Mouse (Mus musculus) neural tube, embryonic 12.5 days (tissue): ENCODE measurements at regions not wholly inside any gene's neighbourhood (a gene's known extent, or its start where the extent isn't known, plus 50 kb on each side); places are given as distances from the start of the nearest gene placed in this dataset.

ENCODE experiments used
- ATAC-seq: fragments of 200-750 bp; cut with Nextera tagmentation; 2 replicates; pipeline ENCODE4 v1.8.0; 2017; ENCODE audit warnings: low read depth, mild to moderate bottlenecking, moderate TSS enrichment, moderate library complexity; ENCODE audit not compliant: low FRiP score
- H3K27ac ChIP-seq: fragments of 300-500 bp; sonication (generic); 2 replicates; pipeline ENCODE4 v1.5.1; 2016
- H3K27me3 ChIP-seq: fragments of 300-500 bp; sonication (generic); replicated peaks from 2 replicates; pipeline ENCODE4 v1.6.1; 2016; ENCODE audit warnings: mild to moderate bottlenecking
- H3K36me3 ChIP-seq: fragments of 300-500 bp; sonication (generic); 2 replicates; pipeline ENCODE4 v1.6.1; 2016; ENCODE audit warnings: mild to moderate bottlenecking
- H3K4me1 ChIP-seq: fragments of 300-500 bp; sonication (generic); 2 replicates; pipeline ENCODE4 v1.6.1; 2016
- H3K4me2 ChIP-seq: fragments of 300-500 bp; sonication (generic); replicated peaks from 2 replicates; pipeline ENCODE4 v1.6.1; 2016; ENCODE audit warnings: mild to moderate bottlenecking
- H3K4me3 ChIP-seq: fragments of 300-500 bp; sonication (generic); 2 replicates; pipeline ENCODE4 v1.5.1; 2016
- H3K9ac ChIP-seq: fragments of 300-500 bp; sonication (generic); 2 replicates; pipeline ENCODE4 v1.6.1; 2016; ENCODE audit warnings: mild to moderate bottlenecking
- H3K9me3 ChIP-seq: fragments of 300-500 bp; sonication (generic); 2 replicates; pipeline ENCODE4 v1.6.1; 2016; ENCODE audit warnings: mild to moderate bottlenecking
- WGBS: fragments of 180-500 bp; shearing (Covaris S2); methylation state at CpG from one replicate; pipeline ENCODE4 v1.1.7; 2016; 5-methylcytosine and 5-hydroxymethylcytosine counted together

DNA sequence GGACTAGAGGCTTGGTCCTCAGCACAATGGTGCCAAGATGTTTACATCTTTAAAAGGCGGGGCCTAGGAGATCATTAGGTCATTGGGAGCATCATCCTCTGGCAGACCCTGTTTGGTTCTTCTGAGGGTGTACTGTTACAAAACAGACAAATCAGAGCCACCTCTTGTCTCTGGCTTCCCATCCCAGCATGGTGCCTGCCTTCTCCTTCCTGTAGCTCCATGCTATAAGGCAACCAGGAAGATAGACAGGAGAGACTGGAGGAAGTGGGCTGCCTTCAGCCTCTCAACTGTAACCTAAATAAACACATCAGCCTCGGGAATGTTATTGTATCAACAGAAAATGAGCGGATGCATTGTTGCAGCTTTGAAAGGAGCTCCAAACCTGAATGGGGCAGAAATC, 529.8 kb upstream of the Gm765 start:
- Histone ChIP-seq H3K9ac (no peak overlapping the region), H3K36me3 (no peaks in the 10 kb centered on the region), H3K4me1 (no peaks in the 10 kb centered on the region), H3K4me2 (no peak overlapping the region), H3K27me3 (no peaks in the 10 kb centered on the region), H3K27ac (no peak overlapping the region), H3K4me3 (no peak overlapping the region), H3K9me3 (no peaks in the 10 kb centered on the region)
- 64% methylated on average over 3 of the region's 3 CpGs for WGBS
- no peak for ATAC-seq

DNA sequence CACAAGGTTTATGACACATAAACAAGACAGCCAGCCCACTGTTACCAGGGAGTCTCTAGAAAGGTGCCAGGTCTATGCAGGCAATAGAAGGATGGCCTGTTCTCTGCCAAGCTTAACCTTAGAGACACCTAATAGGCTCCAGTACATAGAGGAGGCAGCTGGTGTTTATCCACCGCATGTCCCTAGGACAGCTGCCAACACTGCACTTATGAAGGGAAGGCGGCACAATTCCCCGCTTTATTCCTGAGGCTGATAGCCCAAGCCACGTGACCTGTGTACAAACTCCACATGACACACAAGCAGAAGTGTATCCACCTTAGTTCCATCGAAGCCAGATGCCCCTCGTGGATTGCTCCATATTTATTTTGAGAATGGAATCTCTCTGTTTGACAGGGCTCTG, 527.2 kb upstream of the Gm765 start:
- no peaks in the 10 kb centered on the region for H3K27me3 ChIP-seq
- 83% methylated on average over 6 of the region's 6 CpGs for WGBS
- no peaks in the 10 kb centered on the region for H3K4me1 ChIP-seq
- no peaks in the 10 kb centered on the region for H3K36me3 ChIP-seq
- H3K4me3 ChIP-seq: no peak overlapping the region
- H3K27ac ChIP-seq: no peak overlapping the region
- H3K9ac ChIP-seq: no peak overlapping the region
- H3K4me2 ChIP-seq: no peak overlapping the region
- no peaks in the 10 kb centered on the region for H3K9me3 ChIP-seq
- ATAC-seq: no peak

DNA sequence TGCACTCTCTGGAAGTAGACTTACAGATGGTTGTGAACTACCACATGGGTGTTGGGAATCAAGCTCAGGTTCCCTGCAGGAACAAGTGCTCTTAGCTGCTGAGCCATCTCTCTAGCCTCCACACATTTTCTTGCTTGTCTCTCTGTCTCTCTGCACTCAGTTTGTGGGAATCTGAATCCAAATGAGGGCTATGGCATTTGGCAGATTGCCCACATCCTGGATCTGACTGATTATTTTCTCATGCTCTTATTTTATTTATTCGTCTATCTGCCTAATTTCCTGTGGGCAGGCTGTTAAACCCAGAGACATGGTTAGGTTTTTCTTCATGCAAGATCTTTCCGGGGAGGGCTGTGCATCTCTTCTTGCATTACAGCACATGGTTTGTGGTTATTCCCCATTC, 521.8 kb upstream of the Gm765 start:
- Histone ChIP-seq H3K27ac (no peak overlapping the region), H3K36me3 (no peaks in the 10 kb centered on the region), H3K4me2 (no peak overlapping the region), H3K9ac (no peak overlapping the region), H3K27me3 (no peaks in the 10 kb centered on the region), H3K9me3 (no peaks in the 10 kb centered on the region), H3K4me1 (no peaks in the 10 kb centered on the region), H3K4me3 (no peak overlapping the region)
- no peak for ATAC-seq
- 86% methylated on average over 2 of the region's 2 CpGs for WGBS

DNA sequence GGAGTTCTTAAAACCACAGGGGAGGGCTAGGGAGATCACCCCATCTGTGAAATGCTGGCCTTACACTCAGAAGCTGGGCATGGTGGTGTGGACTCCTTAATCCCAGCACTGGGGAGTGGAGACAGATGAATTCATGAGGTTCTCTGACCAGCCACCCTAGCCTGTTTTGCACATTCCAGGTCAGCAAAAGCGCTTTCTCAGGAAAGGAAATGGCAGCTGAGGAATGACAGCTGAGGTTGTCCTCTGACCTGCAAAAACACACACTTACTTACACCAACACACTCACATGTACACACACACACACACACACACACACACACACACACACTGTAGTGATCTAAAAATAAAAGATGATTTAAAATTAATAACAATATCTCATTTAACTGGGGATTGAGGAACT, 513.4 kb upstream of the Gm765 start:
- 94% methylated on average over 1 of the region's 1 CpGs for WGBS
- ATAC-seq: no peak
- Histone ChIP-seq H3K4me1 (no peaks in the 10 kb centered on the region), H3K9ac (no peak overlapping the region), H3K27ac (no peak overlapping the region), H3K36me3 (no peaks in the 10 kb centered on the region), H3K4me3 (no peak overlapping the region), H3K27me3 (no peaks in the 10 kb centered on the region), H3K9me3 (no peaks in the 10 kb centered on the region), H3K4me2 (no peak overlapping the region)

DNA sequence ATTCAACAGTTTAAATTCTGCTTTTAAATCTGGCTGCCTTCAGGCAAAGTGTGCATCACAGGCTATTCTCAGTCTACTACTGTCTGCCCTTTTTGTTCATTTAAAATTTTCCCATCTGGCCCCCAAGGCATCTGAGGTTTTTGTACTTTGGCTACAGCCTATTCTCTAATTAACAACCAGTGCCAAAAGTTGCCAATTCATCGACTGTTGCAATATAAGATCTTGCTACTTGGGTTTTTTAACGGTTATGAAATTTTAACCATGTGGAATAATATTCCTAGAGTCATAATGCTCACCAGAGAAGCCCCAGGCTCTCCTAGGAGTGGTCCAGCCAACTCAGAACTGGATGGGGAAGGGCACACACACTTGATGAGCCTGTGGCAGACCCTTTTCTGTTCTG, 508.4 kb upstream of the Gm765 start:
- WGBS: 84% methylated on average over 2 of the region's 2 CpGs
- no peaks in the 10 kb centered on the region for H3K36me3 ChIP-seq
- H3K9me3 ChIP-seq: no peaks in the 10 kb centered on the region
- ATAC-seq: no peak
- H3K4me1 ChIP-seq: no peaks in the 10 kb centered on the region
- no peak overlapping the region for H3K4me2 ChIP-seq
- no peak overlapping the region for H3K9ac ChIP-seq
- no peak overlapping the region for H3K4me3 ChIP-seq
- no peaks in the 10 kb centered on the region for H3K27me3 ChIP-seq
- H3K27ac ChIP-seq: no peak overlapping the region

DNA sequence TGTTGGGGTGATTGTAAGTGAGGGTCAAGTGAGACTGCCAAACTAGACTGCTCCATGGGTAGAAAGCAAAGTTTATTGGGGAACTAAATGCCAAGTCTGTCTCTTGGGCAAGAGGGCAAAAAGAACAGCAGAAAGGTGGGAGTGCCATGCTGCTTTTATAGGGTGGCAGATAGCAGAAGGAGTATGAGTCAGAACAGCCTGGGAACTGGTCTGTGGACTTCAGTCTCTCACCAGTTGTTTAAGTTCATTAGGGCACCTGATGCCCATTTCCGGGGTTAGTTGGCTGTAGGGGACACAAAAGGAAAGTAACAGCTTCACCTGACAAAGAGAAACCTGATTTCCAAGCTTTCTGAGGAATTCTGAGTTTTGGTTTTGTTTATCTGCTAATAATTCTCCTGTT, 506.3 kb upstream of the Gm765 start:
- ATAC-seq: no peak
- Histone ChIP-seq H3K4me3 (no peak overlapping the region), H3K36me3 (no peaks in the 10 kb centered on the region), H3K9ac (no peak overlapping the region), H3K27ac (no peak overlapping the region), H3K9me3 (no peaks in the 10 kb centered on the region), H3K4me2 (no peak overlapping the region), H3K27me3 (no peaks in the 10 kb centered on the region), H3K4me1 (no peaks in the 10 kb centered on the region)
- 90% methylated on average over 1 of the region's 1 CpGs for whole genome bisulfite sequencing

DNA sequence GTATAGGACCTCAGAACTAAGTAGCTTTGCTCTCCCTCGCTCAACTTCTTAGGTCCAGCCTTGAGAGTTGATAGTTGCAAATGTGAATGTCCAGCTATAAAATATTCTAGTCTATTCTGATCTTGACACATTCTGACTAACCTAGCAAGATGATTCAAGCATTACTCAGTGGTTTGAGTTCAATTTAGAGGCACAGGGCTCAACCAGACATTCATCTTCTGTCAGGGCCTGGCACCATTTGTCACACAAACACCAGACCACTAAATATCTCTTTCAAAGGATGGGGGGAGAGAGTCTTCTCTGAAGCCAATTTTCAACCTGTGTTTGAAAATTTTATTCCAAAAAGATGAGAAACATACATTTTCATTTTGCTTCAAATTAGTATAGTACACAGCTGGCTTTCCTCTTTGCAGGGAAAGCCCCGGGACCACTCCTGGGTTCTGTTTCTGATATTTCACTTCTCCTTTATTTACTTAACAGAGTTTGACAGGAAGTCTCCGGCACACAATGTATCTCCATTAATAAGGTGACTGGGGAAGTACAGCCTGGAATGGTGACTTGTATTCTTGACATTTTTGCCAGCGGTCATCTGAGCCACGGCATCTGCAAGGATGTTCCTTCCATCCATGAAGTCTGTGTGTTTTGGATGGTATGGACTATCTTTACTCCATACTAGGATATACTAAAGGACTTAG, 503.6 kb upstream of the Gm765 start:
- ATAC-seq: no peak
- no peaks in the 10 kb centered on the region for H3K4me1 ChIP-seq
- no peak overlapping the region for H3K4me3 ChIP-seq
- no peaks in the 10 kb centered on the region for H3K27me3 ChIP-seq
- H3K27ac ChIP-seq: no peak overlapping the region
- no peaks in the 10 kb centered on the region for H3K9me3 ChIP-seq
- no peak overlapping the region for H3K9ac ChIP-seq
- no peak overlapping the region for H3K4me2 ChIP-seq
- no peaks in the 10 kb centered on the region for H3K36me3 ChIP-seq
- 81% methylated on average over 5 of the region's 5 CpGs for WGBS

DNA sequence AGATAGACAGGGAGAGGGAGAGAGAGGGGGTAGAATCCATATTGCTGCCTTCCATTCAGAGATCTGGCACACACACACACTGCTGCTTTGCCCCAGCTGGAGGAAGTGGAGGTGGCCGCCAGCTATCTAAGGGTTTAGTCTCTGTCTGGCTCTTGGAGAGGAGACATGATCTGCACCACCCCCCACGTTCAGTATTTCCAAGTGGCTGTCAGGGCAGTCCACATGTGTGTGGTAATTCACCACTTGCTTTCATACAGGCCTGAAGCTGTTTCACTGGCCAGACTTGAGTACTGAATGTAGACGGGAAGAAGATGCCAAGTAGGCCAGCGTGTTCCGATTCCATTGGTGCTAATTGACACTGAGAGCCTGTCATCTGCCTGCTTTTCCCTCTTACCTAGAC, 501.0 kb upstream of the Gm765 start:
- Histone ChIP-seq H3K4me3 (no peak overlapping the region), H3K36me3 (no peaks in the 10 kb centered on the region), H3K4me2 (no peak overlapping the region), H3K27ac (no peak overlapping the region), H3K9ac (no peak overlapping the region), H3K27me3 (no peaks in the 10 kb centered on the region), H3K9me3 (no peaks in the 10 kb centered on the region), H3K4me1 (no peaks in the 10 kb centered on the region)
- WGBS: 86% methylated on average over 5 of the region's 5 CpGs
- ATAC-seq: no peak

DNA sequence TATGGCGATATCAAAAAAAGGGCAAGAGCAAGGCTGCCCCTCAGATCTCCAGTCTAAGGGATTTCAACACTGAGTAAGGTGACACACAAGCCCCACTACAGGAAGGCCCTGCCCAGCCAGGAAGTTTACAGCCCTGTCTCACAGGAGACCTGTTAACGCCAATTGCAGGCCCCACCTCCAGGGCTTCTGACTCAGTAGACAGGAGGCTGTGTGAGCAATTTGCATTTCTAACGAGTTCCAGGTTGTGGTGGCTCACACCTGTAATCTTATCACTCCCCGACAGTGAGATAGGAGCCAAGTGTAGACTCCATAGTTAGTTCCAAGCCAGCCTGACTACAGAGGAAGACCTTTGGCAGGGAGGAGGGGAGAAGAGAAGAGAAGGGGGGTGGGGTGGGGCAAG, 500.4 kb upstream of the Gm765 start:
- Histone ChIP-seq H3K4me1 (no peaks in the 10 kb centered on the region), H3K4me2 (no peak overlapping the region), H3K9me3 (no peaks in the 10 kb centered on the region), H3K27me3 (no peaks in the 10 kb centered on the region), H3K4me3 (no peak overlapping the region), H3K9ac (no peak overlapping the region), H3K27ac (no peak overlapping the region), H3K36me3 (no peaks in the 10 kb centered on the region)
- 51% methylated on average over 4 of the region's 4 CpGs for WGBS
- ATAC-seq: no peak

DNA sequence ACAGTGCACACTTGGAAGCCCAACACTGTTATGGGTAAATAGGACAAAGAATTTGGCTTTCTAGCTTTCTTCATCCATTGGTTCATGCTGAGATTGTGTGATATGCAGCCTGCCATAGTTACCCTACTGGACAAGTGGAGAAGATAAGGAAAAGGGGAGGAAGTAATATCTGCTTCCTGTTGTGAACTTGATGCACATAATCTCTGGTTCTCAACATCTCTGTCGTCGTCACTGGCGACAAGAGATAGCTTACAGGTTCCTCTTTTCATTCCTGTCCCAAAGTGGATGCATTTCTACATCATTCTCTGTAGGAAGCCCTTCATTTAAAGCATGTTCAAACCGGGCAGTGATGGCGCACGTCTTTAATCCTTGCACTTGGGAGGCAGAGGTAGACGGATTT, 491.4 kb upstream of the Gm765 start:
- Histone ChIP-seq H3K4me1 (no peaks in the 10 kb centered on the region), H3K9me3 (no peaks in the 10 kb centered on the region), H3K27me3 (no peaks in the 10 kb centered on the region), H3K4me2 (no peak overlapping the region), H3K27ac (no peak overlapping the region), H3K4me3 (no peak overlapping the region), H3K36me3 (no peaks in the 10 kb centered on the region), H3K9ac (no peak overlapping the region)
- WGBS: 88% methylated on average over 7 of the region's 7 CpGs
- ATAC-seq: no peak

DNA sequence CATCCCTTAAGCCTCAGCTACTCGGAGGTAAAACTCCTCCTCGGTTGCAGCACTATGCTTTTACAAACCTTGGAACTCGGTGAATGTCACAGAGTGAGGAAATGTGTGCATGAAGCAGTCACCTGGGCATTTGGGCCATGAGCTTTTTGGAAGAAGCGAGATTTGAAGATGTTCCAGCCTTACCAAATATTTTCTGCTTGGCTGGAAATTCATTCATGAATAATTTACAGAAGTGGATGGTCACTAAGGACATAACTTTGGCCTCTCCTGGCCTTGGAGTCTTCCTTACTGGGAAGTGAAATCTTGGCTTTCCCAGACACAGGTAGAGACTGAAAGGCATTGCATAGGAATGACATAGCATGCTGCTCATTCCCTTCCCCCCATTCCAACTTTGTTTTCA, 487.6 kb upstream of the Gm765 start:
- 89% methylated on average over 4 of the region's 4 CpGs for WGBS
- no peak overlapping the region for H3K9ac ChIP-seq
- no peak for ATAC-seq

DNA sequence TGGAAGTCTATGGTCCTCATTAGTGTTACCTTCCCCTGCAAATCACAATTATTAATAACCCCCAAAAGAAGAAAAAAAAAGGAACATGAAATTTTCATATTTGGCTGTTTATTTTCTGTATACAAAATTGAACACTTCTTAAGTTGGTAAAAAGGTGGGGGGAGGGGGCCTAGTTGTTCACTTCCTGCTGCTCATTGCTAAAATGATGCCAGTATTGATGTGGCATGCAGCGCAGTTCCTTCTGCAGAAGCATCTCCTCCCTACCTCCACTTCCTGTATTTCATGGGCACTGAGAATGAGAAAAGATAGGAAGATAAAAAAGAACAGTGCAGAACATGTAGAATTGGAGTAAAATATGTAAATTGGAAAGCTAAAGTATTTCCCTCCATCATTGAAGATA, 465.5 kb upstream of the Gm765 start:
- Histone ChIP-seq H3K36me3 (no peaks in the 10 kb centered on the region), H3K4me1 (no peaks in the 10 kb centered on the region), H3K4me3 (no peak overlapping the region), H3K9ac (no peak overlapping the region), H3K4me2 (no peak overlapping the region), H3K27me3 (no peaks in the 10 kb centered on the region), H3K27ac (no peak overlapping the region), H3K9me3 (no peaks in the 10 kb centered on the region)
- WGBS: 90% methylated on average over 1 of the region's 1 CpGs
- ATAC-seq: no peak

More for the DNA sequence above, 487.6 kb upstream of the Gm765 start:
- Histone ChIP-seq H3K36me3 (no peaks in the 10 kb centered on the region), H3K27me3 (no peaks in the 10 kb centered on the region), H3K9me3 (no peaks in the 10 kb centered on the region), H3K4me2 (no peak overlapping the region), H3K27ac (no peak overlapping the region), H3K4me1 (no peaks in the 10 kb centered on the region), H3K4me3 (no peak overlapping the region)

DNA sequence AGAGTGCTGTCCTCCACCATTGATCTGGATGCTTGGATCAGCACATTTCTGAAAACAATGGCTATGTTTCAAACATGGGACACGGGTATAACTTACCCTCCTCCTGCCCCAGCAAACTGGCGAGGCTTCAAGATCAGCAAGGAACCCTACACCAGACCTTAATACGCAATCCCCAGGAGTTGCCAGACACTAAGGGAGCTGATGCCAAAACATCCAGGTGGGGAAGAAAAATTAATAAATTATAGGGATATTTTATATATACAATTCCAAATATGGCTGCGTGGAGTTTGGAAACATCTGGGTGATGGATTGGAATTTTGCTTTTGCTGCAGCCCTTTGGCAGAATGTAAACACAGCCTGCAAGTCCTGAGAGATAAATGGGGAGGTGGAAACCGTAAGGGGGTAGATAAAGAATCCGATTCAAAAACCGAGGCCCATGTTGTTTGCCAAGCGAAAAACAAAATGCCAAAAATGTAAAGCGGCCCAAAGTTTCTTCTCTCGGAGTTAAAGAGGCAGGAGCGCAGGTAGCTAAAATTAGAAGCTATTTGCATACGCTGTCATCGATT, 460.9 kb upstream of the Gm765 start:
- 88% methylated on average over 13 of the region's 13 CpGs for WGBS
- Histone ChIP-seq H3K36me3 (no peaks in the 10 kb centered on the region), H3K9me3 (no peaks in the 10 kb centered on the region), H3K9ac (no peak overlapping the region), H3K4me1 (no peaks in the 10 kb centered on the region), H3K27me3 (no peaks in the 10 kb centered on the region), H3K27ac (no peak overlapping the region), H3K4me2 (no peak overlapping the region), H3K4me3 (no peak overlapping the region)
- ATAC-seq: no peak
